Mouse (Mus musculus) regulatory T cell (primary cell): ENCODE data around the gene Lrrc2.

Experiments
- in situ Hi-C: fragments of 300-600 bp; cut with MboI, MseI; formaldehyde crosslinking; loops from one replicate; pipeline ENCODE4 v1.15.1; 2025; ENCODE audit warnings: high pct_unique_total_duplicates

Gene Lrrc2

DNA sequence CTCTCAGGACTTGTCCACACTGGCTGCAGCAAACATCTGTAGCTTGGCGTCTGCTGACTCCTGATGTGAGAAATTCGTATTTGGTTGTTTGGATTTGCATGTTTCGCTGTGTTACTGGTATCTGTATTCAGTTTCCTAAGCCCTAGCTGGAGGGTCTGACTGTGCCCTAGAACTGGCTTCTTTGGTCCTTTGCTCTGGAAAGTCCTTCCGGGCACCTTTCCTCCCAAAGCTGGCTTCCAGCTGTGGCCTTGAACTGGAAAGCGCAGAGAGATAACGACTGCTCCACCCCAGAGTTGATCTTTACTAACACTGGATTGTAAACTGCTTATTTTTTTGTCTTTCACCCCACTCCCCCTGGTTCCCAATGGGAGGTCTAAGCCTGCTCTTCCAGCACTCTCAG lies 3.4 kb upstream of the Lrrc2 start:
- in situ Hi-C loops = no loop called here

DNA sequence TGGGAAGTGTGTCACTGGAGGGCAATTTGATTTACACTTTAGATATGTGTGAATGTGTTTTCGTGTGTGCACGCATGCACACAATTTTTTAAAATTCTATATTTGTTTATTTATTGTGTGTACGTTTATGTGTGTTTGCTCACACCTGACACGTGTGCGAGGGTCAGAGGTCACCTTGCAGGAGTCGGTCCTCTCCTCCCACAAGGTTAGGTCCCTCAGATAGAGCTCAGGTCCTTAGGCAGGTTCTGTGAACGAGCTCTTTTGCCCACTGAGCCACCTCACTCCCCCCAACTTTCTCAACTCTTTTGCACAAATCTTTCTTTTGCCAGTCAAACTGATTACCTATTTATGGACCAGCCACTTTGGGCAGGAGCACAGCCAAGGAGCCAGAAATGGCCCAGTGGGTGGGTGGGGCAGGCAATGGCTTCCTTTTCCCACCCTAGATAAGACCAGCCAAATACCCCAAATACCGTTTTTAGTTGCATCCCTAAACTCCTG lies 2.5 kb upstream of the Lrrc2 start:
- in situ Hi-C loops = no loop called here

DNA sequence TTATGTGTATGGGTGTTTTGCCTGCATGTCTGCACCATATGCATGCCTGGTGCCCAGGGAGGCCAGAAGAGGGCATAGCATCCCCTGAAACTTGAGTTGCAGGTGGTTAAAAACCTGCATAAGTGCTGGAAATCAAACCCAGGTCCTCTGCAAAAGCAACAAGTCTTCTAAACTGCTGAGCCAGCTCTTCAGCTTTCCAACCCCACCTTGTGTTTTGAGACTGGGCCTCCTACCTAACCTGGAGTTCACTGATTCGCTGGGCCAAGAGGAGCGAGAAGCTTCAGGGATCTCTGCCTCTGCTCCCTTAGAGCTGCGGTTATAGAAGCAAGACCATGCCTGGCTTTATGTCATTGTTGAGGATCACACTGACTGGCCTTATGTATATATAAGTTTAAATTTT lies 1.2 kb upstream of the Lrrc2 start:
- in situ Hi-C loops = no loop called here

DNA sequence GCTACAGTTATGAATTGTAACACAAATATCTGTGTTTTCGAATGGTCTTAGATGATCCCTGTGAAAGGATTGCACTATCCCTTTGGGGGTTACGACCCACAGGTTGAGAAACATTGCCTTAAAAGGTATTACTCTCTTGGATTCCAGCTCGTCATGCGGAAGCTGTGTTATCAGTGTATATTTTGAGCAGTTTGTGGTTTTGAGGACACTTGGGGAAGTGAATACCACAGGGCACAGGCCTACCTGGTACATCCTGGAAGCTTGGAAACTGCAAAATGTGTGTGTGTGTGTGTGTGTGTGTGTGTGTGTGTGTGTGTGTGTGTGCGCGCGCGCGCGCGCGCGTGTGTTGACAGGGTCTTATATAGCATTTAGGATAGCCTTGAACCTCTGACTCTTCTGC lies 521 bp downstream of the Lrrc2 start:
- in situ Hi-C loops = no loop called here

DNA sequence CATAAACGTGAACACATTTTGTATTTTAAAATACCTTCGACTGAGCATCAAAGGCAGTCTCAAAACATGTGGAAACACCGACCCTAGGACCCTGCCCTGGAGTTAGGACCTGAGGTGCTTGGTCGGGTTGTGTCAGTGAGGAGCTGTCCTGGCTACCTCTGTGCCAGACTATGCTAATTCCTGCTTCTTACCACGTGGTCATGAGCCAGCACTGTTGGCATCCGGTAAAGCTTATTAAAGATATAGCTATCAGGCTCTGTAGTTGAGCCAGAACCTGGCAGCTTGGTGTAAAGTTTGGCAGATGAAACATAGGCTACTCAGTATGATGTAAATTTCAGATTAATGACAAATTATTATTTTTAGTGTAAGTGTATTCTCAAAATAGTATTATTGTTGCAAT lies 1.1 kb downstream of the Lrrc2 start:
- in situ Hi-C loops = no loop called here

- in situ Hi-C loops = no loop called here
Measured at GRCm38 (mm10) chr9:110952931-110953549, 1.7 kb downstream of the Lrrc2 start.

GRCm38 (mm10) chr9:110953550-110954461 lies 2.5 kb downstream of the Lrrc2 start:
- in situ Hi-C loops = no loop called here

- in situ Hi-C loops = no loop called here
Measured at GRCm38 (mm10) chr9:110954681-110955445, 3.5 kb downstream of the Lrrc2 start.

DNA sequence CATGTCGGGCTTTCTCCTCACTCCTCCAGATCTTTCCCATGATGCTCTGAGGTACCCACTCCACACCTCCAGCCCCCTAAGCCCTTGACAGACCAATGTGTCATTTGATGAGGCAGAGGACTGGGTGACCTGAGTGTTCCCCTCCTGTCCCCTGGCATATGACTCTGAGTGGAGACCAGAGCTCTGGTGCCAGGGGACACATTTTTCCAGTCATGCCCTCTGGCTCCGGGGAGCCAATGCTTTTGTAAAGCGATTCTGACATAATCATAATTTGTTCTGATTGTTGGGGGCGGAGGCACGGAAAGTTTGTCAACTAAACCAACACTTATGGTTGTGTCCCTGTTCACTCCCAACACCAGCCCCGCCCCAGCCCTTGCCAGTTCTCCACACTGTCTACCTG lies 4.6 kb downstream of the Lrrc2 start:
- in situ Hi-C loops = no loop called here

DNA sequence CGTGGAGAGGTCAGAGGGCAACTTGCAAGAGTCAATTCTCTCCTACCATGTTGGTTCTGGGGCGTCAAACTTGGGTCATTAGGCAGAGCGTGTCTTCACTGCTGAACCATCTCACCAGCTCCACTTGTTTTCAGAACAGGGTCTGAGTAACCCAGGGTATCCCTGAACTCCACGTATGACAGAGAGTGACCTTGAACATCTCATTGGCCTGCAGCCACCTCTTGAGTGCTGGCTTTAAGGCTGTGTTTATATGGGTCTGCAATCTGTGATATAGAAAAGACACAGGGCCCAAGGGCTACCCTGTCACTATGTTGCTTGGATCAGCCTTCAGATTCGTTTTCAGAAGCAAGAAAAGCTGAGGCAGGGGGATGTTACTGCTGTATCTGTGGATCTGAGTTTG lies 8.3 kb downstream of the Lrrc2 start:
- in situ Hi-C loops = no loop called here

DNA sequence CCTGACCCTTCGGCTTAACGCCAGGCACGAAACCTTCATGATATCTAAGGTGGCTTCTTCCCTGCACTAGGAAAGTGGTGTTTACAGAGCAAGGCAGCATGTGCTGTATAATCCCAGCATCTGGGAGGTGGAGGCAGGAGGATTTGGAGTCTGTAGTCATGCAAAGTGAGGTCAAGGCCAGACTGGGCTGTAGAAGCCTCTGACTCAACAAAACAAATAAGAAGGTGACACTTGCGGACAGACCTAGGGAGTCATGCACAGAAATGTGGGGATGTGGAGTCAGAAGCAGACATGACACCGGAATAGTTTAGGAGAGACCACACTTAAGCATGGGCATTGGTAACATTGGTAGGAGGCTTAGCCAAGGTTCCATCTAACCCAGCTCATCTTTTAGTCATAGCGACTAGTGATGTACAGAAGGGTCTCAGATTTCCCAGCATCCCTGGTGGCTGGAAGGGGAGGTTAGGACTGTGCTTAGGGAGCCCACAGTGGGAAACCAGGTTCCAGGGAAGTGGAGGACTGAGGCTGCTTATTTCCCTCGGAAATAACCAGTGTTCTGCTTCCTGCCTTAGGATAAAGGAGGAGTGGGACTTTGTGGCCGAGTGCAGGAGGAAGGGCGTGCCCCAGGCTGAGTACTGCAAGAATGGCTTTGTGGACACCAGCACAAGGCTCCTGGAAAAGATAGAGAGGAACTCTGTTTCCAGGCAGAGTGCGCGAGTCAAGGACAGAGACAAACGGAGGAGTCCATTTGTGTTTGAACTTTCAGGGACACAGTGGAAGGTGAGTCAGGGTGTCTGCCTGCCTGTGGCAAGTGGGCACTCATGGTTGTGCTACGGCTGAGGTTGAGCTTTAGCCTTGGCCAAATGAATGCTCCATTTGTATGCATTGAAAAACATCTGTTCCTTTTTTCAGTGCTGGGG lies 9.1 kb downstream of the Lrrc2 start:
- in situ Hi-C loops = no loop called here

- in situ Hi-C loops = no loop called here
Measured at GRCm38 (mm10) chr9:110961386-110961785, 10.0 kb downstream of the Lrrc2 start.

DNA sequence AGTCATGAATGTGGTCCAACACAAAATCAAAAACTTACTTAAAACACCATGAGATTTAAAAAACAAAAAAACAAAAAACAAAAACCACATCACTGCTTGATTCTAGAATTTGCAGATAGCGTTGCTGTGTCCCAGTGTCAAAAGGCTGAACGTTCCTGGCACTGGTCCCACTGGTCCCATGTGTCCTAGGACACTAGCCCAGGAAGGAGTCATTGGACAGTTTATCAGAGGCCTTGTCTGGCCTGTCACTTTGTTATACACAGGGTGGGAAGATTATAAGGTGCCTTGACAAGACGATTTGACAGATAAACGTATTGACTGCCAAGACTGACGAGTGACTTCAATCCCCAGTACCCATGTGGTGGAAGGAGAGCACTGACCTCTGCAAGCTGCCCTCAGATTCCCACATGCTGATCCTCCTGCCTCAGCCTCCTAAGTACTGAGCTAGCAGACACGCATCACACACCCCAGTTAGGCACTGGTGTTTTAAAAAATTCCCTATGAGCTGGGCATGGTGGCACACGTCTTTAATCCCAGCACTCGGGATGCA lies 12.3 kb downstream of the Lrrc2 start:
- in situ Hi-C loops = no loop called here

GRCm38 (mm10) chr9:110965062-110965909 lies 13.9 kb downstream of the Lrrc2 start:
- in situ Hi-C loops = no loop called here

DNA sequence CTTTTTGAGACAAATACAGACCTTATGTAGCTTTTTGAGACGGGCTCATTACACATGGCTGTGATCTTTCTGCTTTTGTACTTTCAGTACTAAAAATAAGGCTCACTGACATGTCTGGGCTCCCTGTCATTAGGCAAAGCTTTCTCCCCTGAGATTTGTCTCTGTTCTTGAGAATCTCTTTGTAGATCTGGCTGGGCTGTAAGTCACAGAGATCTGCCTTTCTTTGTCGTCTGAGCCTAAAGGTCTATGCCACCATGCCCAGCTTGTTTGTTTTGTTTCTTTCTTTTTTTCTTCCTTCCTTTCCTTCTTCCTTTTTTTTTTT lies 14.5 kb downstream of the Lrrc2 start:
- in situ Hi-C loops = no loop called here

- in situ Hi-C loops = no loop called here
Measured at GRCm38 (mm10) chr9:110979411-110979810, 28.1 kb downstream of the Lrrc2 start.

GRCm38 (mm10) chr9:110982351-110982750 lies 31.0 kb downstream of the Lrrc2 start:
- in situ Hi-C loops = no loop called here

- in situ Hi-C loops = no loop called here
Measured at GRCm38 (mm10) chr9:110984096-110984495, 32.8 kb downstream of the Lrrc2 start.

- in situ Hi-C loops = no loop called here
Measured at GRCm38 (mm10) chr9:110985541-110985940, 34.2 kb downstream of the Lrrc2 start.

GRCm38 (mm10) chr9:110985951-110986350 lies 34.6 kb downstream of the Lrrc2 start:
- in situ Hi-C loops = no loop called here
